Mouse (Mus musculus) E14TG2a.4 (cell line): ENCODE data around the gene Nmur2.

Experiments used
- CTCF ChIP-seq: conservative IDR thresholded peaks from 2 replicates; pipeline ENCODE4 v1.5.1; 2014; ENCODE audit warnings: low read length
- NANOG ChIP-seq: IDR thresholded peaks from 2 replicates; pipeline ENCODE4 v1.6.1; 2014; ENCODE audit warnings: borderline replicate concordance, low read length, mixed read lengths
- POU5F1 ChIP-seq: IDR thresholded peaks from 2 replicates; pipeline ENCODE4 v1.6.1; 2014; ENCODE audit warnings: low read length, borderline replicate concordance

DNA sequence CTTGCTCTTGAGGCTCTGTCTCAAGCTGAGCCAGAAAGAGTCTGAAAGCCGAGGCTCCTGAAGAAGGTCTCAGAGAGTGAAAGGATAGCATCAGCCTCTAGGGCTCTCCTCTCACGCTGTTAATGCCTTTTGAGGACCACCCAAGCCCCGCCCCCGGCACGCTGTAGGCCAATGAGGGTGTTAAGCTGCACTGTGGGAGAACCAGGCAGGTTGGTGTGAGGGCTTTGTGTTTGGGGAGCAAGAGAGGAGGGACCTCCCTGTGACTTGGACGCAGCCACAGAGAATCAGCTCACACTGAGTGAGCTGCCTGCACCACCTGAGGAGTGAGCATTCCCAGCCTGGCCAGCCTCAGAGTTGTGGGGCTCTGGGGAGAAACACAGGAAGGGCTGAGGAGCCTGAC is at the start of gene Nmur2:
- TF ChIP-seq NANOG (no peak), CTCF (no peak), POU5F1 (no peak)
